Mouse (Mus musculus): ENCODE measurements at regions not wholly inside any gene's neighbourhood (a gene's known extent, or its start where the extent isn't known, plus 50 kb on each side); places are given as distances from the start of the nearest gene placed in this dataset.
A peak's percentile ranks its signal among the peaks of the same experiment; 100 is the strongest.

DNA sequence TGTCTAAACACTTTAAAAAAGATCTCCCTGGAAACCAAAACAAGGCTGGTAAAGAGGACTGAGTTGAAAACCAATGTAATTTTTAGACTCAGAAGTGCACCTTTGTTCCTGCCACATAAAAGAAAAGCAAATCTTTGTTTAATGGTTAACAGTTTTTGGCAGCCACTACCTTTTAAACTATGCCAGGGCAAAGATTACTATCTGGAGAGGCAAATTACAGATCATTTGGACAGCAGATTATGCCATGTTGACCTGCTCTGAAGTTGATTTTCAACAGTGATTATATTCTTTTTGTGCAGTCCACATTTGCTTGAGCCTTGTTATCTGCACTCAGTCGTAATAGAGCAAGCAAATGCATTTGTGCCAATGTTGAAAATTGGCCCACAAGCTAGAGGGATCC, 76.4 kb upstream of the Mid1 start:
- DNase-seq = peak; percentile 44
